Mouse (Mus musculus) neural tube, embryonic 11.5 days (tissue): ENCODE measurements at regions not wholly inside any gene's neighbourhood (a gene's known extent, or its start where the extent isn't known, plus 50 kb on each side); places are given as distances from the start of the nearest gene placed in this dataset.

Source experiments
- ATAC-seq: fragments of 200-750 bp; cut with Nextera tagmentation; 2 replicates; pipeline ENCODE4 v1.8.0; 2017; ENCODE audit warnings: moderate number of reproducible peaks, mild to moderate bottlenecking, moderate TSS enrichment, moderate library complexity; ENCODE audit not compliant: insufficient read depth, low FRiP score, low TSS enrichment
- DNase-seq: peaks from one replicate; pipeline ENCODE4 v3.0.0-alpha.2; 2015; ENCODE audit warnings: low spot score
- H3K27ac ChIP-seq: fragments of 300-500 bp; sonication (generic); 2 replicates; pipeline ENCODE4 v1.5.1; 2014; ENCODE audit warnings: low read depth, mild to moderate bottlenecking, low read length
- H3K27me3 ChIP-seq: fragments of 300-500 bp; sonication (generic); 2 replicates; pipeline ENCODE4 v1.6.1; 2014; ENCODE audit warnings: mild to moderate bottlenecking, low read length, mixed read lengths; ENCODE audit not compliant: control insufficient read depth, insufficient read depth
- H3K36me3 ChIP-seq: fragments of 300-500 bp; sonication (generic); 2 replicates; pipeline ENCODE4 v1.6.1; 2014; ENCODE audit warnings: mild to moderate bottlenecking, low read length, moderate library complexity, mixed read lengths; ENCODE audit not compliant: control insufficient read depth, insufficient read depth
- H3K4me1 ChIP-seq: fragments of 300-500 bp; sonication (generic); 2 replicates; pipeline ENCODE4 v1.6.1; 2014; ENCODE audit warnings: low read length, mixed read lengths; ENCODE audit not compliant: control insufficient read depth, insufficient read depth
- H3K4me2 ChIP-seq: fragments of 300-500 bp; sonication (generic); 2 replicates; pipeline ENCODE4 v1.6.1; 2014; ENCODE audit warnings: low read depth, mild to moderate bottlenecking, moderate library complexity
- H3K4me3 ChIP-seq: fragments of 300-500 bp; sonication (generic); 2 replicates; pipeline ENCODE4 v1.5.1; 2014; ENCODE audit warnings: low read depth, low read length
- H3K9ac ChIP-seq: fragments of 300-500 bp; sonication (generic); 2 replicates; pipeline ENCODE4 v1.6.1; 2014; ENCODE audit warnings: mild to moderate bottlenecking, low read length
- H3K9me3 ChIP-seq: fragments of 300-500 bp; sonication (generic); 2 replicates; pipeline ENCODE4 v1.6.1; 2016; ENCODE audit warnings: low read length; ENCODE audit not compliant: control insufficient read depth
- WGBS: fragments of 180-500 bp; shearing (Covaris S2); extraction: QIAGEN DNeasy Blood & Tissue Kit; methylation state at CpG from one replicate; pipeline ENCODE4 v1.1.7; 2014; 5-methylcytosine and 5-hydroxymethylcytosine counted together

GRCm38 (mm10) chr1:185962606-185963005, 154.5 kb downstream of the Lyplal1 start:
- H3K4me1 ChIP-seq = no peaks in the 10 kb centered on the region
- H3K27ac ChIP-seq = no peak overlapping the region
- H3K27me3 ChIP-seq = no peaks in the 10 kb centered on the region
- H3K4me2 ChIP-seq = no peak overlapping the region
- no peak overlapping the region for H3K4me3 ChIP-seq
- no peaks in the 10 kb centered on the region for H3K9me3 ChIP-seq
- WGBS = 90% methylated on average over 3 of the region's 3 CpGs
- H3K36me3 ChIP-seq = no peaks in the 10 kb centered on the region
- no peak overlapping the region for H3K9ac ChIP-seq
- DNase-seq (no peak), ATAC-seq (no peak)

GRCm38 (mm10) chr1:185963773-185964172, 153.3 kb downstream of the Lyplal1 start:
- DNase-seq (no peak), ATAC-seq (no peak)
- H3K4me3 ChIP-seq = no peak overlapping the region
- no peaks in the 10 kb centered on the region for H3K27me3 ChIP-seq
- no peaks in the 10 kb centered on the region for H3K9me3 ChIP-seq
- no peaks in the 10 kb centered on the region for H3K36me3 ChIP-seq
- no peak overlapping the region for H3K4me2 ChIP-seq
- H3K27ac ChIP-seq = no peak overlapping the region
- no peaks in the 10 kb centered on the region for H3K4me1 ChIP-seq
- 97% methylated on average over 2 of the region's 2 CpGs for WGBS
- no peak overlapping the region for H3K9ac ChIP-seq

GRCm38 (mm10) chr1:185964426-185964825, 152.7 kb downstream of the Lyplal1 start:
- Histone ChIP-seq H3K27me3 (no peaks in the 10 kb centered on the region), H3K4me2 (no peak overlapping the region), H3K4me3 (no peak overlapping the region), H3K36me3 (no peaks in the 10 kb centered on the region), H3K4me1 (no peaks in the 10 kb centered on the region), H3K9ac (no peak overlapping the region), H3K27ac (no peak overlapping the region), H3K9me3 (no peaks in the 10 kb centered on the region)
- DNase-seq (no peak), ATAC-seq (no peak)
- WGBS = 84% methylated on average over 6 of the region's 6 CpGs

- no peaks in the 10 kb centered on the region for H3K36me3 ChIP-seq
- ATAC-seq (no peak), DNase-seq (no peak)
- no peak overlapping the region for H3K4me3 ChIP-seq
- H3K27me3 ChIP-seq = no peaks in the 10 kb centered on the region
- no peak overlapping the region for H3K27ac ChIP-seq
- no peak overlapping the region for H3K9ac ChIP-seq
- WGBS = 66% methylated on average over 4 of the region's 4 CpGs
- no peak overlapping the region for H3K4me2 ChIP-seq
- no peaks in the 10 kb centered on the region for H3K4me1 ChIP-seq
- no peaks in the 10 kb centered on the region for H3K9me3 ChIP-seq
These were observed 149.9 kb downstream of the Lyplal1 start for GRCm38 (mm10) chr1:185967227-185967626.

GRCm38 (mm10) chr1:185967816-185968215, 149.3 kb downstream of the Lyplal1 start:
- no peaks in the 10 kb centered on the region for H3K4me1 ChIP-seq
- H3K9me3 ChIP-seq = no peaks in the 10 kb centered on the region
- DNase-seq = no peak
- ATAC-seq = no peak
- WGBS = 79% methylated on average over 6 of the region's 6 CpGs
- no peaks in the 10 kb centered on the region for H3K36me3 ChIP-seq
- no peak overlapping the region for H3K4me2 ChIP-seq
- H3K4me3 ChIP-seq = no peak overlapping the region
- H3K27me3 ChIP-seq = no peaks in the 10 kb centered on the region
- no peak overlapping the region for H3K9ac ChIP-seq
- H3K27ac ChIP-seq = no peak overlapping the region

GRCm38 (mm10) chr1:185968642-185969041, 148.5 kb downstream of the Lyplal1 start:
- DNase-seq (no peak), ATAC-seq (no peak)
- no peak overlapping the region for H3K27ac ChIP-seq
- H3K27me3 ChIP-seq = no peaks in the 10 kb centered on the region
- no peak overlapping the region for H3K4me2 ChIP-seq
- H3K9ac ChIP-seq = no peak overlapping the region
- H3K4me1 ChIP-seq = no peaks in the 10 kb centered on the region
- H3K36me3 ChIP-seq = no peaks in the 10 kb centered on the region
- WGBS = 88% methylated on average over 3 of the region's 3 CpGs
- no peaks in the 10 kb centered on the region for H3K9me3 ChIP-seq
- no peak overlapping the region for H3K4me3 ChIP-seq

- no peak for DNase-seq
- Histone ChIP-seq H3K9me3 (no peaks in the 10 kb centered on the region), H3K27me3 (no peaks in the 10 kb centered on the region), H3K4me3 (no peak overlapping the region), H3K4me1 (no peaks in the 10 kb centered on the region), H3K9ac (no peak overlapping the region), H3K36me3 (no peaks in the 10 kb centered on the region), H3K4me2 (no peak overlapping the region), H3K27ac (no peak overlapping the region)
- no peak for ATAC-seq
- WGBS = 12% methylated on average over 2 of the region's 2 CpGs
These were observed 147.9 kb downstream of the Lyplal1 start for GRCm38 (mm10) chr1:185969231-185969630.

- Histone ChIP-seq H3K4me3 (no peak overlapping the region), H3K4me1 (no peaks in the 10 kb centered on the region), H3K9ac (no peak overlapping the region), H3K9me3 (no peaks in the 10 kb centered on the region), H3K36me3 (no peaks in the 10 kb centered on the region), H3K27ac (no peak overlapping the region), H3K4me2 (no peak overlapping the region), H3K27me3 (no peaks in the 10 kb centered on the region)
- no peak for ATAC-seq
- 89% methylated on average over 2 of the region's 2 CpGs for WGBS
- DNase-seq = no peak
These were observed 140.0 kb downstream of the Lyplal1 start for GRCm38 (mm10) chr1:185977075-185977474.

- no peaks in the 10 kb centered on the region for H3K36me3 ChIP-seq
- H3K9me3 ChIP-seq = no peaks in the 10 kb centered on the region
- no peak overlapping the region for H3K4me2 ChIP-seq
- no peak overlapping the region for H3K27ac ChIP-seq
- DNase-seq (no peak), ATAC-seq (no peak)
- H3K27me3 ChIP-seq = no peaks in the 10 kb centered on the region
- H3K4me3 ChIP-seq = no peak overlapping the region
- H3K4me1 ChIP-seq = no peaks in the 10 kb centered on the region
- 80% methylated on average over 8 of the region's 8 CpGs for whole genome bisulfite sequencing
- H3K9ac ChIP-seq = no peak overlapping the region
These were observed 127.7 kb downstream of the Lyplal1 start for GRCm38 (mm10) chr1:185989432-185989831.
